Mouse (Mus musculus): ENCODE measurements around the gene Luc7l3. TPM values are rescaled to one million over a fixed set of nuclear protein-coding genes. Genes with fewer than 3 reads are reported as not detected.
"Not testable (repeated sequence)": the region's sequence is repeated elsewhere in the genome, so short reads cannot be mapped to it uniquely, and the experiment has no call there.

Luc7l3 gene
- polyA plus RNA-seq, 1 experiment from 2014 or later = 152 TPM

DNA sequence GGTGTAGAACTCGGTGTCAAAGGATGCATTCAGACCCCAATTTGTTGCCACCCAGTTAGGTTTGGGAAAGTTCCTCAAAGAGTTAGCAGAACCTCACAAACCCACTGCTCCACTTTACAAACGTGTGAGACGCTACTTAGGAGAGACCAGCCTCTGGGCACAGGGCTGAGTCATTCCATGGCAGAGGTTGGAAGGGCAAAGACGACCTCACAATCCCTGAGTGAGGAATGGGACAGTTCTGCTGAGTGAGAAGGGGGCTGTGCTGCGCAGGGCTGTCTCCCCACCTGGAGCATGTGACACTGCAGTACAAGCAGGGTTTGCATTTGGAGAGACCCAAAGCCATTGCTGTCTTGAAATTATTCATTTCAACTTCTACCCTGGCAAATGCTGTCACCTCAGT is 39.5 kb downstream of the Luc7l3 start:
- no peak overlapping the region for H3K9ac ChIP-seq
- no peaks in the 10 kb centered on the region for H3K27me3 ChIP-seq (replicated peaks)
- no peak overlapping the region for H3K4me2 ChIP-seq (replicated peaks)
- no peaks in the 10 kb centered on the region for H3K9me3 ChIP-seq
- ATAC-seq (ENCODE audit: low FRiP score, low read depth) = no peak
- no peaks in the 10 kb centered on the region for H3K4me1 ChIP-seq
- H3K36me3 ChIP-seq = peaks cover 36% of the 10 kb centered on the region
- no peak overlapping the region for H3K27ac ChIP-seq
- no peak overlapping the region for H3K4me3 ChIP-seq
- 71% methylated on average over 5 of the region's 5 CpGs for WGBS

DNA sequence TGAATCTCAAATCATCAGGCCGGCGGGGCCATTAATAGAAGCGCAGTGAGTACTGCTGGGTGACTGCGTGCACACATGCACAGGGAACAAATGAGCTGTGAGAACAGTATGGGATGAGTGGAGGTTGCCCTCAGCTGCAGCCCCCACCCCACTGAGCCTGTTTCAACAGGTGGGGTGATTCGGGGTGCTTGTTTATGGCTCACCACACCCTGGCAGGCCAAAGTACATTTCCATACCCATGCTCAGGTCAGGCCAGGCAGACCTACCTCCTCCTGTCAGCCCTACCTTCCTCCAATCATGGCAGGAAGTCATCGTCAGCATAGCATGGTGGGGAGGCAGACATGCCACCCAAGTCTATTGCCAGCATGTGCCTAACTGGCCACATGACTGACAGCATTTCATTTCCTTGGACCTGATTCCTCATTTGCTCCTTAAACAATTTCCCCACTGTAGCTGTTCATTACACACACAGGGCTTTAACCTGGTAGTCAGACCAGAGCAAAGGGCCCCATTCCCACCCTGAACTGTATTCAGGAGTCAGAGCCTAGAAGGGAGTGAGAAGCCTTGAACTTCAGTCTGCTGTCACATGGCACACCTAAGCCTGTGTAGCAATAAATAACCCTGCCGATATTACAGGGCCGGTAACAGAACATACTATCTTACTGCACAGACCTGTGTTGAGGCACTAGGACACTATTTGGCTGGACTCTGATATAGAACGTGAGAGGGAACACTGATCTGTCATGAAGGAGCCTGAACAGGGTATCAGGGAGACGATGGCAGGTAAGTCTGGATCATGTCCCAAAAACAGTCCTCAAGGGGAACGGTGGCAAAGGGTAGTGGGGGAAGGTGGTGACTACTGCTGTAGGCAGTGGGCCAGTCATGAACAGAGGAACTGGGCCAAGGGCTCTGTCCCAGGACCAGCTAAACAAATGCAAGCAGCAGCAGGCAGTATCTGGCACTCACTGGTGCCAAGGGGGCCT is 40.3 kb downstream of the Luc7l3 start, which contains the start of gene Gm21885:
Gm21885 (plus strand) TSS at position 675 of the 983 bp plus-strand sequence.
- H3K9me3 ChIP-seq = no peaks in the 10 kb centered on the region
- H3K27me3 ChIP-seq (replicated peaks) = no peaks in the 10 kb centered on the region
- no peak within 1 kb of the TSS for H3K27ac ChIP-seq
- H3K9ac ChIP-seq = no peak within 1 kb of the TSS
- H3K4me2 ChIP-seq (replicated peaks) = no peak within 1 kb of the TSS
- no peak for ATAC-seq (ENCODE audit: low FRiP score, low read depth)
- H3K4me1 ChIP-seq = peaks cover 4% of the 10 kb centered on the region; the same call in 1 of the 2 replicates
- no peak within 1 kb of the TSS for H3K4me3 ChIP-seq
- H3K36me3 ChIP-seq = peaks cover 29% of the 10 kb centered on the region
- WGBS = 88% methylated on average over 11 of the region's 11 CpGs

- Histone ChIP-seq H3K27me3 (replicated peaks) (no peaks in the 10 kb centered on the region), H3K4me1 (peaks cover 4% of the 10 kb centered on the region; the same call in 1 of the 2 replicates), H3K4me3 (peak overlapping the region; percentile 20), H3K36me3 (no peaks in the 10 kb centered on the region), H3K9ac (peak overlapping the region; percentile 38; the same call in 1 of the 2 replicates), H3K27ac (no peak overlapping the region), H3K9me3 (no peaks in the 10 kb centered on the region), H3K4me2 (replicated peaks) (peak overlapping the region; percentile 59)
- 9% methylated on average over 20 of the region's 20 CpGs for WGBS
- peak; percentile 55; the same call in 1 of the 2 replicates for ATAC-seq (ENCODE audit: low FRiP score, low read depth)
Measured at GRCm38 (mm10) chr11:94276869-94277337, 44.9 kb downstream of the Luc7l3 start.

- Histone ChIP-seq H3K9ac (no peak overlapping the region), H3K27ac (no peak overlapping the region), H3K36me3 (no peaks in the 10 kb centered on the region), H3K27me3 (replicated peaks) (no peaks in the 10 kb centered on the region), H3K4me2 (replicated peaks) (no peak overlapping the region), H3K9me3 (no peaks in the 10 kb centered on the region), H3K4me1 (peaks cover 4% of the 10 kb centered on the region; the same call in 1 of the 2 replicates), H3K4me3 (no peak overlapping the region)
- ATAC-seq (ENCODE audit: low FRiP score, low read depth) = no peak
- WGBS = 94% methylated on average over 2 of the region's 2 CpGs
Measured at GRCm38 (mm10) chr11:94275686-94276085, 46.1 kb downstream of the Luc7l3 start.

DNA sequence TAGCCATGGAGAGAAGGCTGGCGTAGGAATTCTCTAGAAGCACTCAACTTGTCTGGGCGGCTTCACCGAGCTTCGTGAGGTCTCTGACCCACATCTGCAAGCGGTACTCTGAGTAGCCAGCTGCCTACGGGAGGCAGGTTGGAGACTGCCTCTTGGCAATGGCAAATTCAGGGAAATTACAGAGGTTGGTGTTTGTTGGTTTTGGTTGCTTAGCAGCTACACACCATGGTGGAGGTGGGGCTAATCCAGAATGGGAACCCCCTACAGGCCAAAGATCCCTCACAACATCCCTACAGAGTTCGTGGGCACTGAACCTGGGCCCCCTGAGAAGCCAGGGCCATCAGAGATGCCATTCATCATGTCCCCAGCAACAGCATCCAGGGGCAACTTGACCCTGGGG is 46.6 kb downstream of the Luc7l3 start:
- no peaks in the 10 kb centered on the region for H3K36me3 ChIP-seq
- no peaks in the 10 kb centered on the region for H3K27me3 ChIP-seq (replicated peaks)
- no peaks in the 10 kb centered on the region for H3K9me3 ChIP-seq
- H3K4me2 ChIP-seq (replicated peaks) = no peak overlapping the region
- H3K9ac ChIP-seq = no peak overlapping the region
- H3K27ac ChIP-seq = no peak overlapping the region
- H3K4me1 ChIP-seq = peaks cover 4% of the 10 kb centered on the region; the same call in 1 of the 2 replicates
- H3K4me3 ChIP-seq = no peak overlapping the region
- ATAC-seq (ENCODE audit: low FRiP score, low read depth) = no peak
- 80% methylated on average over 7 of the region's 7 CpGs for WGBS

DNA sequence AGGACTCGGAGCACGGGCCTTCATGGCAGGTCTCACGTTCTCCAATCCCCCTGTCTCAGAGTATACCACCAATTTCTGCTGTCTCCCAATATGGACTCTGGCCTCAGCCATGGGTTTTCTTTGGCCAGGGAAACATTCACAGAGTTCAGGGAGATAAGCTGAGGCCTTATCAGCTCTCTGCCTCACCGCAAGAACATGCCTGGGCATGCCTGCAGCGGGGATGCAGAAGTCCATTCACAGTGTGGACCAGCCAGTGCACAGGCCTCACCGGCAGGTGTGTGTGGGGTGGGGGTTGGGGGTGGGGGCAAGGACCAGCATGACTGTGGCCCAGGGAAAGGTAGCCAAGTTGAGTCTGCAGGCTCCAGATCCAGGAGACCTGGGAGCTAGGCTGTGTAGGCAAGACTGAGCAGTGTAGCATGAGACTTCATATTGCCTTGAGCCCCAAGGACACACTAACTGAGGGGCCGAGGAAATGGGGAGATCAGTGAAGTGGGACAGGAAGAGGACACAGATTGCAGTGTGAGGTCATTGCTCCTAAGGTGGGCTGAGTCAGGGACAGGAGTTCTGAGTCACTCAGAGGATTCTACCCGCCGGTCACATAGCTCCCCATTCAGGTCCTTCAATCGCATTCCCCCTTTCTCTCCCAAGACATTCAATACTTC is 47.5 kb downstream of the Luc7l3 start:
- Histone ChIP-seq H3K4me3 (no peak overlapping the region), H3K9ac (no peak overlapping the region), H3K36me3 (no peaks in the 10 kb centered on the region), H3K27ac (no peak overlapping the region), H3K27me3 (replicated peaks) (no peaks in the 10 kb centered on the region), H3K9me3 (no peaks in the 10 kb centered on the region), H3K4me2 (replicated peaks) (no peak overlapping the region), H3K4me1 (peaks cover 4% of the 10 kb centered on the region; the same call in 1 of the 2 replicates)
- ATAC-seq (ENCODE audit: low FRiP score, low read depth) = no peak
- WGBS = 94% methylated on average over 10 of the region's 10 CpGs

- H3K9me3 ChIP-seq = no peaks in the 10 kb centered on the region
- H3K4me2 ChIP-seq (replicated peaks) = no peak overlapping the region
- ATAC-seq (ENCODE audit: low FRiP score, low read depth) = no peak
- no peaks in the 10 kb centered on the region for H3K36me3 ChIP-seq
- no peak overlapping the region for H3K9ac ChIP-seq
- no peak overlapping the region for H3K27ac ChIP-seq
- H3K4me3 ChIP-seq = no peak overlapping the region
- 91% methylated on average over 21 of the region's 21 CpGs for WGBS
- H3K4me1 ChIP-seq = peaks cover 4% of the 10 kb centered on the region; the same call in 1 of the 2 replicates
- no peaks in the 10 kb centered on the region for H3K27me3 ChIP-seq (replicated peaks)
Measured at GRCm38 (mm10) chr11:94272960-94273927, 48.5 kb downstream of the Luc7l3 start.

- Histone ChIP-seq H3K9ac (no peak overlapping the region), H3K27ac (no peak overlapping the region), H3K4me3 (no peak overlapping the region), H3K27me3 (replicated peaks) (no peaks in the 10 kb centered on the region), H3K4me1 (no peaks in the 10 kb centered on the region), H3K9me3 (no peaks in the 10 kb centered on the region), H3K4me2 (replicated peaks) (no peak overlapping the region), H3K36me3 (no peaks in the 10 kb centered on the region)
- WGBS = 90% methylated on average over 2 of the region's 2 CpGs
- ATAC-seq (ENCODE audit: low FRiP score, low read depth) = no peak
Measured at GRCm38 (mm10) chr11:94271015-94271414, 50.8 kb downstream of the Luc7l3 start.

GRCm38 (mm10) chr11:94269906-94270305 is 51.9 kb downstream of the Luc7l3 start:
- Histone ChIP-seq H3K27me3 (replicated peaks) (no peaks in the 10 kb centered on the region), H3K9me3 (no peaks in the 10 kb centered on the region), H3K27ac (no peak overlapping the region), H3K4me3 (no peak overlapping the region), H3K9ac (no peak overlapping the region), H3K4me1 (peaks cover 6% of the 10 kb centered on the region; the same call in 1 of the 2 replicates), H3K36me3 (no peaks in the 10 kb centered on the region), H3K4me2 (replicated peaks) (no peak overlapping the region)
- WGBS = 82% methylated on average over 7 of the region's 7 CpGs
- no peak for ATAC-seq (ENCODE audit: low FRiP score, low read depth)

- Histone ChIP-seq H3K4me2 (replicated peaks) (no peak overlapping the region), H3K36me3 (no peaks in the 10 kb centered on the region), H3K4me3 (no peak overlapping the region), H3K9ac (no peak overlapping the region), H3K4me1 (peaks cover 8% of the 10 kb centered on the region; the same call in 1 of the 2 replicates), H3K27ac (no peak overlapping the region), H3K9me3 (no peaks in the 10 kb centered on the region), H3K27me3 (replicated peaks) (no peaks in the 10 kb centered on the region)
- ATAC-seq (ENCODE audit: low FRiP score, low read depth) = no peak
Measured at GRCm38 (mm10) chr11:94268761-94269160, 53.0 kb downstream of the Luc7l3 start.

- WGBS = 78% methylated on average over 3 of the region's 3 CpGs
- H3K36me3 ChIP-seq; H3K4me1 ChIP-seq; H3K4me2 ChIP-seq (replicated peaks); H3K9ac ChIP-seq; ATAC-seq (ENCODE audit: low FRiP score, low read depth); H3K27ac ChIP-seq; H3K9me3 ChIP-seq; H3K4me3 ChIP-seq; H3K27me3 ChIP-seq (replicated peaks): not testable (repeated sequence)
Measured at GRCm38 (mm10) chr11:94266155-94266554, 55.6 kb downstream of the Luc7l3 start.
